Mouse (Mus musculus): Measurements from ENCODE around the gene Cylc1.

Cylc1 gene

DNA sequence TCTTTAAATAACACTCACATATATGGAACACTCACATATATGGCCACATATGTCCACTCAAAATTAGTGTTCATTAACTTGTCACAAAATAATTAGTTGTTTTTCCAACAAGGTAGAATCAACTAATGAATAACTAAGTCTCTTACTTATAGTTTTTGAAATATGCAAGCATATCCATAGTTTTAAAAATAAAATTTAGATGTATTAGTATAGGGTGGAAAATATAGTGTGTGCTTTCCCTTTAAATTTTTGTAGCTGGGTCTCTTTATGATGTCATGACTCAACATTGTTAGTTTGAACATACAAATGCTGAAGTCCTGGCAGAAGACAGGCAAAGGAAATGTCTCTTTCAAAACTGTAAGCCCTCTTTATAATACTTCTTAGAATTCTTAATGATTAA, at the start of gene Cylc1:
Gene Cylc1, plus strand, starts transcription at position 301 of the 400 bp plus-strand sequence.
- in situ Hi-C loops (cut with MboI, MseI): loop anchor here in 1 of 2 experiments (10.0 kb wide), 1 partner anchor 905 kb away; no protein-coding TSS in a partner anchor

DNA sequence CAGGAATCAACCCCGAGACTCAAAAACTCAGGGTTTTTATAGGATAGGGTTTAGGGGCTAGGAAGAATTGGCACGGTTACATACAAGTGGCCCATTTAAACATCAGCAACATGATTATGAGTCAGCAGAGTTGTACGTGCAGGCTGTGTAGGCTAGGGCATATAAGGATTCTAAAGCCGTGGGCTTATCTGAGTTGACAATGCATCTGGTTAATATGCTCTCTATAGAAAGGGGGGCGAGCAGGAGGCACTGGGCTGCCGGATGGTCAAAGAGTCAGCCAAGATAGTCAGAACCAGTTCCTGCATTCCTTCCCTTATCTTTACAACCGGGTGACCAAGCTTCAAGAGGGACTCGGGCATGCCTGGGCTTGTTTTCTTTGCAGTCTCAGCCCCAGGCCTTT, 31.5 kb upstream of the Cylc1 start:
- in situ Hi-C loops (cut with MboI, MseI): loop anchor here in 1 of 2 experiments (10.0 kb wide), 1 partner anchor 836 kb away; no protein-coding TSS in a partner anchor

GRCm38 (mm10) chrX:111168040-111168439, 57.8 kb downstream of the Cylc1 start, which contains the start of gene Gm10112:
TSS of gene Gm10112 (plus strand) at chrX:111168340.
- in situ Hi-C loops (cut with MboI, MseI): no loop called here

All from T-helper 17 cell (primary cell).